Mouse (Mus musculus) E14TG2a.4 (cell line): Measurements from ENCODE around the gene Themis.

ENCODE experiments used
- CTCF ChIP-seq: conservative IDR thresholded peaks from 2 replicates; pipeline ENCODE4 v1.5.1; 2014; ENCODE audit warnings: low read length
- POU5F1 ChIP-seq: IDR thresholded peaks from 2 replicates; pipeline ENCODE4 v1.6.1; 2014; ENCODE audit warnings: low read length, borderline replicate concordance

DNA sequence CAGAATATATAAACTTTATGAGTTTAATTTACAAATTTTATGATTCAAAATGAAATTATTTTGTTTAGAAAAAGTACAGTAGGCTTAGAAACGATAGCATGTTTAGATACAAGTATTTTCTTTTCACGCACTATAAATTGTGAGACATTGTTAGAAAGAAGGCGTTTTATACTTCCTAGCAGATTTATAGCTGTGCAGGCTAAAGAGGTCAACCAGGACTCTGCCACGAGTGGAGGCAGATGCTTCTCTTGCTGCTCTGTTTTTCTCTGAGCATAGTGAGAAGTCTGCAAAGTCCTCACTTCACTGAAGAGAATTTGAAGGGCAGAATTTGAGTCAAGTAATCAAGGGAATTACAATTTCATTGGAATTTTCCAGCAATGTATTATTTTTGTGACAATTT, 131.3 kb downstream of the Themis start:
- TF ChIP-seq CTCF: no peak
- TF ChIP-seq POU5F1: no peak
